Mouse (Mus musculus) liver, embryonic 11.5 days (tissue): ENCODE measurements at regions not wholly inside any gene's neighbourhood (a gene's known extent, or its start where the extent isn't known, plus 50 kb on each side); places are given as distances from the start of the nearest gene placed in this dataset.

Experiments used
- ATAC-seq: fragments of 200-750 bp; cut with Nextera tagmentation; replicated peaks from 2 replicates; pipeline ENCODE4 v1.8.0; 2017; ENCODE audit warnings: moderate number of reproducible peaks, mild to moderate bottlenecking, moderate TSS enrichment, moderate library complexity; ENCODE audit not compliant: low FRiP score
- DNase-seq: peaks from one replicate; pipeline ENCODE4 v3.0.0-alpha.2; 2017; ENCODE audit warnings: low spot score
- H3K27ac ChIP-seq: fragments of 300-500 bp; sonication (generic); 2 replicates; pipeline ENCODE4 v1.5.1; 2014; ENCODE audit warnings: mild to moderate bottlenecking, low read depth, low read length, control low read depth
- H3K27me3 ChIP-seq: fragments of 300-500 bp; sonication (generic); replicated peaks from 2 replicates; pipeline ENCODE4 v1.6.1; 2014; ENCODE audit warnings: low read length, mixed read lengths; ENCODE audit not compliant: control insufficient read depth, insufficient read depth
- H3K36me3 ChIP-seq: fragments of 300-500 bp; sonication (generic); 2 replicates; pipeline ENCODE4 v1.6.1; 2014; ENCODE audit warnings: mild to moderate bottlenecking, low read length, moderate library complexity, mixed read lengths; ENCODE audit not compliant: control insufficient read depth, insufficient read depth
- H3K4me1 ChIP-seq: fragments of 300-500 bp; sonication (generic); replicated peaks from 2 replicates; pipeline ENCODE4 v1.6.1; 2014; ENCODE audit warnings: low read length, mixed read lengths; ENCODE audit not compliant: control insufficient read depth, insufficient read depth
- H3K4me2 ChIP-seq: fragments of 300-500 bp; sonication (generic); 2 replicates; pipeline ENCODE4 v1.6.1; 2014; ENCODE audit warnings: mild to moderate bottlenecking, control low read depth, moderate library complexity
- H3K4me3 ChIP-seq: fragments of 300-500 bp; sonication (generic); 2 replicates; pipeline ENCODE4 v1.5.1; 2014; ENCODE audit warnings: low read depth, low read length, control low read depth
- H3K9ac ChIP-seq: fragments of 300-500 bp; sonication (generic); 2 replicates; pipeline ENCODE4 v1.6.1; 2014; ENCODE audit warnings: low read depth, low read length, control low read depth
- H3K9me3 ChIP-seq: fragments of 300-500 bp; sonication (generic); 2 replicates; pipeline ENCODE4 v1.6.1; 2016; ENCODE audit warnings: low read length, inconsistent platforms, mixed read lengths; ENCODE audit not compliant: control insufficient read depth
- WGBS: fragments of 180-500 bp; shearing (Covaris S2); extraction: QIAGEN DNeasy Blood & Tissue Kit; methylation state at CpG from one replicate; pipeline ENCODE4 v1.1.7; 2014; 5-methylcytosine and 5-hydroxymethylcytosine counted together

DNA sequence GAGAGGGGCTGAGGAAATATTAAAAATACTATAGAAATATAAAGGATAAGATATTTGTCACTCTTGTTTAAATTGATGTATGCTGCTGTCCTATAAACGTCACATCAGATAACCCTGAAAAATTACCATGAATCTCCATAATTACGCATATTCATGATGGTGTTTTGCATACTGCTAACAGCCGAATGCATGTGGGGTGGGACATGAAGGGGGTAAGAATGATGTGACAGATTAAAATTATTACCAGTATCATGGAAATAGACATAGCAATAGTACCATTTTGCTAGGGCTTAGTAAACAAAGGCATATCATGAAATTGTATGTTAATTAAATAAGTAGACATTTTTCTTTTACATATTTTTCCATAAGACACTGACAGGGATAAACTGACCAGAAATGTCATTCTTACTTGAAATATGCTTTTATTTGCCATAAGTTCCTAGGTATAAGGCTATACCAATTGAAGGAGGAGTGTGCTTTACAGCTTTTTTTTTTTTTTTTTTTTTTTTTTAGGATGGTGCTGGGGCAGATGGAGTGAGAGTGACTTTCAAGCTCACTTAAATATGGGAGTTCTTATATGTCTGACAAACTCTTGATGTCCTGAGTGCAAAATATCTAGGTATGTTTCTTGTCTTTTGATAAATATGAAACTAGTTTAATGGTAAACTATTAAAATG is 349.8 kb upstream of the Tmem161b start:
- Histone ChIP-seq H3K9ac (no peak overlapping the region), H3K4me1 (no peaks in the 10 kb centered on the region), H3K36me3 (no peaks in the 10 kb centered on the region), H3K9me3 (no peaks in the 10 kb centered on the region), H3K27me3 (no peaks in the 10 kb centered on the region), H3K4me2 (no peak overlapping the region), H3K4me3 (no peak overlapping the region), H3K27ac (no peak overlapping the region)
- WGBS: 61% methylated on average over 3 of the region's 3 CpGs
- no peak for ATAC-seq
- DNase-seq: no peak

DNA sequence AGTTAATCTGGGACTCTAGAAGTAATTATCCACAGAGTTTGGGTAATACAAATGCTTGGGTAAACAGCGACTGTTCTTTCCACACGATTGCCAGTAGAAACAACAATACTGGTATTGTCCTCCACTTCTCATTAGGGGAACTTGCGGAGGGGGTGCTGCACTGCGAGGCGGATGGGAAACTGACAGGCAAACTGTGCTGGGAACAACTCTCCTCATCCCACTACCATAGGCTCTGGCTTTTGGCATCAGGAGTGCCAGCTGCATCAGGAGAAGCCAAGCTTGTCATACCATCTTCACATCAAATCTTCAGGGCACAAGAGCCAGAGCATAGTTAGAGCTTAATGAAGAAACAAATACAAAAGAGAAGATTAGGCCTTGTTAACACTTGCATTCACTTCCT is 349.2 kb upstream of the Tmem161b start:
- Histone ChIP-seq H3K4me1 (no peaks in the 10 kb centered on the region), H3K36me3 (no peaks in the 10 kb centered on the region), H3K4me2 (no peak overlapping the region), H3K27ac (no peak overlapping the region), H3K4me3 (no peak overlapping the region), H3K27me3 (no peaks in the 10 kb centered on the region), H3K9ac (no peak overlapping the region), H3K9me3 (no peaks in the 10 kb centered on the region)
- DNase-seq (no peak), ATAC-seq (no peak)
- WGBS: 50% methylated on average over 5 of the region's 5 CpGs

DNA sequence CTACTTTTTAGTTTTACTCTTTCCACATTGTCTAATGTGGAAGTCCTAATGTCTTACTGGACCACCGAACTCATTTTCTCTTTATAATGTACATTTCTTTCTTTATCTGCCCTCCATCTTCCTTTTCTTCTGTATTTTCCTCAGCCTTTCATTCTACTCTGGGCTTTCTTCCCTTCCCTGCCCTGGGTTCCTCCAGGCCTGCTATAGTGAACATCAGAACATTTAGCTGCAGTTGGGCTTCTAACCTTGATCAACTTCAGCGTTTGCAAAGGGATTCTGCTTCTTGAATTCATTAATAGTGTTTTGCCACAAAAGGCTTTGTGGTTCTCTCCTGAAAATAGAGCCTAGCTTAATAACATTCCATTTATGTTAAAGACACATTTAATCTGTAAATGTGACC is 342.5 kb upstream of the Tmem161b start:
- Histone ChIP-seq H3K27ac (no peak overlapping the region), H3K4me3 (no peak overlapping the region), H3K27me3 (no peaks in the 10 kb centered on the region), H3K4me1 (no peaks in the 10 kb centered on the region), H3K9me3 (no peaks in the 10 kb centered on the region), H3K4me2 (no peak overlapping the region), H3K9ac (no peak overlapping the region), H3K36me3 (no peaks in the 10 kb centered on the region)
- WGBS: 66% methylated on average over 2 of the region's 2 CpGs
- ATAC-seq: no peak
- DNase-seq: no peak

DNA sequence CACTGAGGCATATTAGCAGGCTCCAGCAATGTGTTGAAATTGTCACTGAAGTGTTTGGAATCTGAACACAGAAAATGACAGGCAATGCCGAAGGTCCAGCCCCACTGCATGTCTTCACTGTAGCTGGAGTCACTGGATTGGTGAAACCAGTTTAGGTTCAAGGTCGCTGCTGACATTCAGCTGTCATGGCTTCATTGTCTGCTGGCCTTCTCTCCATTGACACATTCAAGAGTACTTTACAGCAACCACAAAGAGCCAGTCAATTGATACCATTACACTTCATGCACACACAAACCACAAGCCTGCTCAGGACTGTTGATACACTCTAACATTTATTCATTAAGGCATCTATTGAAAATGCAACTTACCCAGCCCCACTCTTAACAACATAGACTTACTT is 341.8 kb upstream of the Tmem161b start:
- Histone ChIP-seq H3K4me2 (no peak overlapping the region), H3K4me3 (no peak overlapping the region), H3K9ac (no peak overlapping the region), H3K27me3 (no peaks in the 10 kb centered on the region), H3K9me3 (no peaks in the 10 kb centered on the region), H3K4me1 (no peaks in the 10 kb centered on the region), H3K36me3 (no peaks in the 10 kb centered on the region), H3K27ac (no peak overlapping the region)
- 62% methylated on average over 2 of the region's 2 CpGs for WGBS
- ATAC-seq (no peak), DNase-seq (no peak)

DNA sequence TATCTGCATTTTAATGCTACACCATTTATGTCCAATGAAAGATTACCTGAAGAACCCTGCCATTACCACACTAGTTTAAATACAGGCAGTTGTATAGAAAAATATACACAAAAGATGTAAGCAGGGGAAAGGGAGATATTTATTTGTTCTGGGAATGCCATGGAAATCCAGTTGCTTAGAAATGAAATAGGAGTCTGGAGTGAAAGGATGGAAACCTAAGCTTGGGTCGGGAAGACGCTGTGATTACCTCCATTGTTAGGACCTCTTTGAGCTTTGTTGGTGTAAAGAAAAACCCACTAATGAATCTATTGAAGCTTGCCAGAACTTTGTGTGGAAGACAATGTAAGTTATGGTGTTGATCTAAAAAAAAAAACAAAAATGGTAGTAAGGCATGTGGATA is 341.3 kb upstream of the Tmem161b start:
- no peak overlapping the region for H3K4me3 ChIP-seq
- H3K9ac ChIP-seq: no peak overlapping the region
- DNase-seq (no peak), ATAC-seq (no peak)
- no peak overlapping the region for H3K4me2 ChIP-seq
- H3K9me3 ChIP-seq: no peaks in the 10 kb centered on the region
- H3K27me3 ChIP-seq: no peaks in the 10 kb centered on the region
- no peak overlapping the region for H3K27ac ChIP-seq
- 79% methylated on average over 2 of the region's 2 CpGs for WGBS
- no peaks in the 10 kb centered on the region for H3K36me3 ChIP-seq
- no peaks in the 10 kb centered on the region for H3K4me1 ChIP-seq

DNA sequence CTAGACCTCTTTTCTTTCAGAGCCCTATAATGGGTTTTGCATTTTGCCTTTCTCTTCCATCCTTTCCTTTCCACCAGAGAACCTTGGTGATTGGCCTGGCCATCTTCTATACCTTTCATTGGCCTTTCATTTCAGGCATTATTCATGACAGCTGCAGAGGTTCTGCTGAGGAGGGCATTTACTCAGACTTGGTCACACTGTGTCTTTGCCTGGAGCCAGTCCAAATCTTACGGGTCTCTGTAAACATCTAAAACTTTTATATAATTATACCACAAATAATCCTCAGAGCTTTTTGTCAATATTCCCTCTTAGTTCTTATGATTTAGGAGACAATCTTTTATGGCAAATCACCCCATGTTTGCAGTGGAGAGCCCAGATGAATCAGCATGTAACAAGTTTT is 339.3 kb upstream of the Tmem161b start:
- 92% methylated on average over 1 of the region's 1 CpGs for WGBS
- Histone ChIP-seq H3K4me3 (no peak overlapping the region), H3K36me3 (no peaks in the 10 kb centered on the region), H3K27me3 (no peaks in the 10 kb centered on the region), H3K27ac (no peak overlapping the region), H3K4me2 (no peak overlapping the region), H3K9me3 (no peaks in the 10 kb centered on the region), H3K9ac (no peak overlapping the region), H3K4me1 (no peaks in the 10 kb centered on the region)
- no peak for ATAC-seq
- DNase-seq: no peak

DNA sequence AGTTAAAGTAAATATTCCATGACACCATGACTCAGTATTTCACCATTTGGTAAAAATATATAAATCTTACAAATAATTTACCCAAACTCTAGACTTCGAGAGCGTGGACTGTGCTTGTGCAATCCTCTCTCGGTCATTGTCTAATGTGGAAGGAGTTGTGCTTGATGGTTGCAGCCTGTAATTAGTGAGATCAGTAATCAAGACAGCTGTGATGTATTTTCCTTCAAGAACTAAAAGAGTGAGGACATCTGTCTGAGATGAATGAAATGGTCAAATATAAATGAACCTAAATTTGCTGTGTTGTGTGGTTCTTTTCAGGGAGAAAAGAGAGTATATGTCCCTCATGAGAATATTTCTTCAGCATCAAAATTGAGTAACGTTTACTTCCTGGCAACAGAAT is 338.3 kb upstream of the Tmem161b start:
- H3K36me3 ChIP-seq: no peaks in the 10 kb centered on the region
- H3K9me3 ChIP-seq: no peaks in the 10 kb centered on the region
- H3K4me2 ChIP-seq: no peak overlapping the region
- WGBS: 83% methylated on average over 4 of the region's 4 CpGs
- no peak overlapping the region for H3K9ac ChIP-seq
- H3K4me1 ChIP-seq: no peaks in the 10 kb centered on the region
- DNase-seq (no peak), ATAC-seq (no peak)
- H3K27ac ChIP-seq: no peak overlapping the region
- no peak overlapping the region for H3K4me3 ChIP-seq
- no peaks in the 10 kb centered on the region for H3K27me3 ChIP-seq

DNA sequence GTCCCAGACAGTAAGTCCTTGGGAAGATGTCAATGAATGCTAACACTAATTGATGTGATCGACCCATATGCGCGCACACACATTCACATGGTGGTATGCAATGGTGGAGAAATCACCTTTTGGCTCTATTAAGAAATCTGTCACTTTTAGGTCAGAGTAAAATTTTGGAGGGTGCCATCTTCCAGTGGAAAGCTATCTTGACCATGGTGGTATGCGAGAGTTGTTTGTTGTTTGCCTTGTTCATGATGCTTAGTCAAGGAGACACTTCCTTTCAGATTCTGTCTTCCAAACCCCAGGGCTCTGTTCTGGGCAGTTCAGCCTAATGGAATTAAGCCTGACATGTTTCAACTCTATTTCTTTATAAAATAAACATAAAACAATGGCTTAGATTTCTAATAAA is 337.9 kb upstream of the Tmem161b start:
- no peak overlapping the region for H3K27ac ChIP-seq
- no peaks in the 10 kb centered on the region for H3K36me3 ChIP-seq
- DNase-seq (no peak), ATAC-seq (no peak)
- no peak overlapping the region for H3K9ac ChIP-seq
- no peak overlapping the region for H3K4me2 ChIP-seq
- H3K9me3 ChIP-seq: no peaks in the 10 kb centered on the region
- H3K27me3 ChIP-seq: no peaks in the 10 kb centered on the region
- no peak overlapping the region for H3K4me3 ChIP-seq
- H3K4me1 ChIP-seq: no peaks in the 10 kb centered on the region
- WGBS: 90% methylated on average over 4 of the region's 4 CpGs

DNA sequence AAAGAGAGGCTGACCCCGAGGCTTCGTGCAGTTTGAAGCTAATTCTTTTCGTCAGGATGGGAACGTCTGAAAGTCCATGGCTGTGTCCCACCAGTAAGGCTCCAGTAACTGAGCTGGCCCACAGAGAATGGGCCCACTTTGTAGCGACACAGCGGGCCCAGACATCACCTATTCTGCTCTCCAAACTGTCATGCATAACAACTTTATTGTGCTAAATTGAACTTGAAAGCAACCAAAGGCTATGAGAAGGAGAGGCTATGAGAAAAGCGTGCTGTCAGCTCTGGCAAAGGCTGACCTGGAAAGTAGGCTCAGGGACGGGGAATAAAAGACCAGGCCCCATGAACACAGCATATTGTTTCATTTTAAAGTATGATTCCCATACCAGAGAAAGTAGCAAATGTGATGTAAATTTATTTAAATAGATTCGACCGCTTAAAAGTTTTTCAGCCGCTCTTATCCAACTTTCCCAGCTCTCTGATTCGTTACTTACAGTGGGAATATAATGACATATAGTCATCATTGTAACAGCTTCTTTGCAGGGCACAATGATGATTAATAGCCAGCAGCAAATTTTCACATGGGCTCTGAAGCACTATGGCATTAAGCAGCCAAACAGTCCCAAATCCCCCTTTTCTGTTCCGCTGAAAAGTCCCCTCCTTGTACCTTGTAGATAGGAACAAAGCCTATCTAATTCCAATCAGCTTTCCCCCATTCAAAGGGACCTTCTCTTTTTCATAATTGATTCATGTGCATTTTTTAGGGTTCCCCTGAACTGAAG is 337.1 kb upstream of the Tmem161b start:
- no peak overlapping the region for H3K4me2 ChIP-seq
- DNase-seq: no peak
- no peaks in the 10 kb centered on the region for H3K36me3 ChIP-seq
- H3K27ac ChIP-seq: no peak overlapping the region
- H3K4me1 ChIP-seq: no peaks in the 10 kb centered on the region
- 74% methylated on average over 13 of the region's 13 CpGs for WGBS
- no peak for ATAC-seq
- H3K9ac ChIP-seq: no peak overlapping the region
- H3K27me3 ChIP-seq: no peaks in the 10 kb centered on the region
- H3K4me3 ChIP-seq: no peak overlapping the region
- H3K9me3 ChIP-seq: no peaks in the 10 kb centered on the region
